Mouse (Mus musculus): ENCODE data around the gene Tspan17. TPM values are rescaled to one million over a fixed set of nuclear protein-coding genes. Genes with fewer than 3 reads are reported as not detected.

Tspan17 gene
- polyA plus RNA-seq, 2 experiments = 0.28 to 0.58 TPM

- H3K27me3 ChIP-seq (ENCODE audit: control insufficient read depth, insufficient read depth, low read length) = peaks cover 13% of the 10 kb centered on the region
Measured at GRCm38 (mm10) chr13:54758045-54758755, 31.0 kb upstream of the Tspan17 start.

GRCm38 (mm10) chr13:54758756-54759470 is 30.3 kb upstream of the Tspan17 start:
- 4% methylated on average over 29 of the region's 29 CpGs for WGBS (ENCODE audit: insufficient replicate concordance)
- 0 out of 4 replicates have a peak, but pooled peaks cover 0 to 2% of the 10 kb centered on the region in 2 experiments for H3K4me1 ChIP-seq (replicated peaks; ENCODE audit: control insufficient read depth in 2 of 2, insufficient read depth in 2 of 2, low read length in 1 of 2)

More at GRCm38 (mm10) chr13:54758045-54758755, 31.0 kb upstream of the Tspan17 start:
- H3K9ac ChIP-seq (replicated peaks) = no peak overlapping the region
- H3K4me2 ChIP-seq (ENCODE audit: low read depth) = peak overlapping the region; percentile 28
- DNase-seq (ENCODE audit: low read depth in 3 of 3, low spot score in 3 of 3) = peak; percentile 43 to 54 (median 47)
- H3K9me3 ChIP-seq (ENCODE audit: control insufficient read depth, low read length) = no peaks in the 10 kb centered on the region
- ATAC-seq (ENCODE audit: insufficient read depth) = peak; percentile 64
- H3K4me1 ChIP-seq (replicated peaks; ENCODE audit: control insufficient read depth in 2 of 2, insufficient read depth in 2 of 2, low read length in 1 of 2) = 0 out of 4 replicates have a peak, but pooled peaks cover 0 to 2% of the 10 kb centered on the region in 2 experiments
- under 1% methylated on average over 43 of the region's 43 CpGs for WGBS (ENCODE audit: insufficient replicate concordance)
- H3K4me3 ChIP-seq (ENCODE audit: insufficient read depth in 1 of 2, low read depth in 2 of 2, low read length in 2 of 2) = peak overlapping the region in 1 of 2 experiments; percentile 24; a peak in 2 of 4 replicates
- peak; percentile 77 for TF ChIP-seq CTCF (IDR thresholded peaks at IDR 0.05; ENCODE audit: low read depth)
- no peak for TF ChIP-seq EP300 (IDR thresholded peaks at IDR 0.05; ENCODE audit: low read depth)
- H3K27ac ChIP-seq = no peak overlapping the region
- H3K36me3 ChIP-seq (replicated peaks; ENCODE audit: control insufficient read depth, insufficient read depth, low read depth) = no peaks in the 10 kb centered on the region

DNA sequence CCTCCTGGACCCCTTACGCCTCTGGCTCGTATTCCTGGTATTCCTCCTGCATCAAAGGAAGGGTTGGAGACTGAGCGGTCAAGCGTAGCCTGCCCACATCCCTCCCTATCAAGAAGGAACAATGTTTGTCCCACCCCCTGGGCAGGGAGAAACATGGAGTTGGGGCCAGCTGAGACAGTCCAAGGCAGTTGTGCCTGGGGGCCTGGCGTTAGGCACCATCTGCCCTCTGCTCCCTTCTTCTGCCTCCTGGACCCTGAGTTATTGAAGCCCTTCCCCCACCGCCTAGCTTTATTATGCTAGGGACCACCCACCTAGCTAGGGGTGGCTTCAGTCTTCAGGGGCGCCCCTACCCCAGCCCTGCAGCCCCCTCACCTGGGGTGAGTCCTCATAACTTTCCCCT is 29.7 kb upstream of the Tspan17 start:
- no peaks in the 10 kb centered on the region for H3K9me3 ChIP-seq (ENCODE audit: control insufficient read depth, low read length)
- 20% methylated on average over 7 of the region's 7 CpGs for WGBS (ENCODE audit: insufficient replicate concordance)
- peaks cover 15% of the 10 kb centered on the region for H3K27me3 ChIP-seq (ENCODE audit: control insufficient read depth, insufficient read depth, low read length)
- 0 out of 4 replicates have a peak, but pooled peaks cover 0 to 2% of the 10 kb centered on the region in 2 experiments for H3K4me1 ChIP-seq (replicated peaks; ENCODE audit: control insufficient read depth in 2 of 2, insufficient read depth in 2 of 2, low read length in 1 of 2)
- H3K4me3 ChIP-seq (ENCODE audit: insufficient read depth in 1 of 2, low read depth in 2 of 2, low read length in 2 of 2) = no peak overlapping the region
- TF ChIP-seq EP300 (IDR thresholded peaks at IDR 0.05; ENCODE audit: low read depth) = no peak
- TF ChIP-seq CTCF (IDR thresholded peaks at IDR 0.05; ENCODE audit: low read depth) = no peak
- DNase-seq (ENCODE audit: low read depth in 3 of 3, low spot score in 3 of 3) (no peak), ATAC-seq (ENCODE audit: insufficient read depth) (no peak)
- no peak overlapping the region for H3K9ac ChIP-seq (replicated peaks)
- no peaks in the 10 kb centered on the region for H3K36me3 ChIP-seq (replicated peaks; ENCODE audit: control insufficient read depth, insufficient read depth, low read depth)
- no peak overlapping the region for H3K4me2 ChIP-seq (ENCODE audit: low read depth)
- no peak overlapping the region for H3K27ac ChIP-seq

More at GRCm38 (mm10) chr13:54758756-54759470, 30.3 kb upstream of the Tspan17 start:
- DNase-seq (ENCODE audit: low read depth in 3 of 3, low spot score in 3 of 3) = no peak
- Histone ChIP-seq H3K9ac (replicated peaks) (no peak overlapping the region), H3K27me3 (ENCODE audit: control insufficient read depth, insufficient read depth, low read length) (peaks cover 13% of the 10 kb centered on the region), H3K9me3 (ENCODE audit: control insufficient read depth, low read length) (no peaks in the 10 kb centered on the region), H3K27ac (no peak overlapping the region), H3K4me2 (ENCODE audit: low read depth) (peak overlapping the region; percentile 2; the same call in 1 of the 2 replicates), H3K36me3 (replicated peaks; ENCODE audit: control insufficient read depth, insufficient read depth, low read depth) (no peaks in the 10 kb centered on the region), H3K4me3 (ENCODE audit: insufficient read depth in 1 of 2, low read depth in 2 of 2, low read length in 2 of 2) (no peak overlapping the region)
- TF ChIP-seq CTCF (IDR thresholded peaks at IDR 0.05; ENCODE audit: low read depth) (no peak), EP300 (IDR thresholded peaks at IDR 0.05; ENCODE audit: low read depth) (no peak)
- ATAC-seq (ENCODE audit: insufficient read depth) = no peak

DNA sequence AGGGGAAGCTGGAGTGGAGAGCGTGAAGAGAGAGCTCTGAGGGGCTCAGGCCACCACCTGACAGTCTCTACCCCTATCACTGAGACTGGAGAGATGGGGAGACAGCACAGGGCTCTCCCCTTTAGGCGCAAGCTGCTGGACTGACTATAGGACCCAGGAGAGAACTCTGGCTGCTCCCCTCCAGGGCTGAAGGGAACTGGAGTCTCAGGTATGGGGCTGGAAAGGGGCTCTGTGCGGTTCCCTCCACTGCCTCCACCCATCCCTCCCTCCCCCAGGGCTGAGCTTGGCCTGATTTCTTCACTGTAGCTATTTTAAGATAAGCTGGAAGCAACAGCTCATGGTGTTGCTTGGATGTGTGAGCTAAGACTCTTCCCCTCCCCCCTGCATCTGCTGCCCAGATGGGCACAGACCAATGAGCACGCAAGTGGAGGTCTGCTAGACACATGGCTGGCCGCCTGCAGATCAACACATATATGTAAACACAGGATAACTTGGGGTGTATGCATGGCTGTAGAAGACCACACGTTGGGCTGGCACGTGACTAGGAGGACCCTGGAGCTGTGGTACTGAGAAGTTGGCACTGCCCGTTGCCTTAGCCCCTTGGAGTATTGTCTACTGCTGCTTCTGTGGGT is 28.9 kb upstream of the Tspan17 start:
- H3K27me3 ChIP-seq (ENCODE audit: control insufficient read depth, insufficient read depth, low read length) = peaks cover 21% of the 10 kb centered on the region
- 61% methylated on average over 8 of the region's 8 CpGs for WGBS (ENCODE audit: insufficient replicate concordance)
- no peaks in the 10 kb centered on the region for H3K9me3 ChIP-seq (ENCODE audit: control insufficient read depth, low read length)
- no peak for DNase-seq (ENCODE audit: low read depth in 3 of 3, low spot score in 3 of 3)
- H3K36me3 ChIP-seq (replicated peaks; ENCODE audit: control insufficient read depth, insufficient read depth, low read depth) = no peaks in the 10 kb centered on the region
- no peak overlapping the region for H3K4me2 ChIP-seq (ENCODE audit: low read depth)
- no peak overlapping the region for H3K4me3 ChIP-seq (ENCODE audit: insufficient read depth in 1 of 2, low read depth in 2 of 2, low read length in 2 of 2)
- 0 out of 4 replicates have a peak, but pooled peaks cover 0 to 2% of the 10 kb centered on the region in 2 experiments for H3K4me1 ChIP-seq (replicated peaks; ENCODE audit: control insufficient read depth in 2 of 2, insufficient read depth in 2 of 2, low read length in 1 of 2)
- ATAC-seq (ENCODE audit: insufficient read depth) = no peak
- no peak overlapping the region for H3K27ac ChIP-seq
- TF ChIP-seq EP300 (IDR thresholded peaks at IDR 0.05; ENCODE audit: low read depth) (no peak), CTCF (IDR thresholded peaks at IDR 0.05; ENCODE audit: low read depth) (no peak)
- no peak overlapping the region for H3K9ac ChIP-seq (replicated peaks)
